Mouse (Mus musculus): ENCODE results near the gene March10.

March10 gene

GRCm38 (mm10) chr11:105414009-105414408 lies 42.5 kb downstream of the March10 start:
- in situ Hi-C loops (cut with MboI, MseI) = no loop called here

GRCm38 (mm10) chr11:105409408-105409807 lies 47.1 kb downstream of the March10 start:
- in situ Hi-C loops (cut with MboI, MseI) = no loop called here

GRCm38 (mm10) chr11:105407846-105408441 lies 48.6 kb downstream of the March10 start:
- in situ Hi-C loops (cut with MboI, MseI) = no loop called here

GRCm38 (mm10) chr11:105402355-105402754 lies 54.2 kb downstream of the March10 start:
- in situ Hi-C loops (cut with MboI, MseI) = no loop called here

- in situ Hi-C loops (cut with MboI, MseI) = no loop called here
Observed at GRCm38 (mm10) chr11:105390290-105390689, 66.2 kb downstream of the March10 start.

- in situ Hi-C loops (cut with MboI, MseI) = loop anchor here in 1 of 2 experiments (10.0 kb wide), 1 partner anchor 56 kb away; no protein-coding TSS in a partner anchor
Observed at GRCm38 (mm10) chr11:105388636-105389035, 67.9 kb downstream of the March10 start.

GRCm38 (mm10) chr11:105385266-105385665 lies 71.3 kb downstream of the March10 start:
- in situ Hi-C loops (cut with MboI, MseI) = loop anchor here in 1 of 2 experiments (10.0 kb wide), 1 partner anchor 60 kb away; no protein-coding TSS in a partner anchor

- in situ Hi-C loops (cut with MboI, MseI) = no loop called here
Observed at GRCm38 (mm10) chr11:105375821-105376235, 80.7 kb downstream of the March10 start.

- in situ Hi-C loops (cut with MboI, MseI) = no loop called here
Observed at GRCm38 (mm10) chr11:105374526-105375175, 81.9 kb downstream of the March10 start.

- in situ Hi-C loops (cut with MboI, MseI) = no loop called here
Observed at GRCm38 (mm10) chr11:105373881-105374280, 82.7 kb downstream of the March10 start.

GRCm38 (mm10) chr11:105371818-105372217 lies 84.7 kb downstream of the March10 start:
- in situ Hi-C loops (cut with MboI, MseI) = no loop called here

GRCm38 (mm10) chr11:105369526-105370386 lies 86.8 kb downstream of the March10 start:
- in situ Hi-C loops (cut with MboI, MseI) = no loop called here

GRCm38 (mm10) chr11:105368833-105369232 lies 87.7 kb downstream of the March10 start:
- in situ Hi-C loops (cut with MboI, MseI) = no loop called here

- in situ Hi-C loops (cut with MboI, MseI) = no loop called here
Observed at GRCm38 (mm10) chr11:105367163-105367562, 89.4 kb downstream of the March10 start.

- in situ Hi-C loops (cut with MboI, MseI) = no loop called here
Observed at GRCm38 (mm10) chr11:105366051-105366450, 90.5 kb downstream of the March10 start.

- in situ Hi-C loops (cut with MboI, MseI) = no loop called here
Observed at GRCm38 (mm10) chr11:105365611-105366010, 90.9 kb downstream of the March10 start.

GRCm38 (mm10) chr11:105364386-105365065 lies 92.0 kb downstream of the March10 start:
- in situ Hi-C loops (cut with MboI, MseI) = loop anchor here (5.0 kb wide), 2 partner anchors 228 to 548 kb away; no protein-coding TSS in a partner anchor

- in situ Hi-C loops (cut with MboI, MseI) = loop anchor here (5.0 kb wide), 2 partner anchors 229 to 549 kb away; no protein-coding TSS in a partner anchor
Observed at GRCm38 (mm10) chr11:105363598-105364385, 92.7 kb downstream of the March10 start.

GRCm38 (mm10) chr11:105362946-105363597 lies 93.5 kb downstream of the March10 start:
- in situ Hi-C loops (cut with MboI, MseI) = loop anchor here (5.0 kb wide), 2 partner anchors 229 to 549 kb away; no protein-coding TSS in a partner anchor
